Mouse (Mus musculus) lung, adult 18-20 months (tissue): ENCODE measurements at regions not wholly inside any gene's neighbourhood (a gene's known extent, or its start where the extent isn't known, plus 50 kb on each side); places are given as distances from the start of the nearest gene placed in this dataset.

Experiments used
- DNase-seq, 2 experiments: peaks; one replicate each; pipeline ENCODE4 v3.0.0; 2022; ENCODE audit warnings: mixed read lengths in 2 of 2

- no peak for DNase-seq
These were observed 672.4 kb upstream of the Tbl1xr1 start for GRCm38 (mm10) chr3:21404058-21404457.

GRCm38 (mm10) chr3:21407077-21407476 is 669.4 kb upstream of the Tbl1xr1 start:
- no peak for DNase-seq

- no peak for DNase-seq
These were observed 664.4 kb upstream of the Tbl1xr1 start for GRCm38 (mm10) chr3:21412010-21412409.

- no peak for DNase-seq
These were observed 653.3 kb upstream of the Tbl1xr1 start for GRCm38 (mm10) chr3:21423139-21423538.

- DNase-seq = no peak
These were observed 649.9 kb upstream of the Tbl1xr1 start for GRCm38 (mm10) chr3:21426538-21426937.

- DNase-seq = no peak
These were observed 648.9 kb upstream of the Tbl1xr1 start for GRCm38 (mm10) chr3:21427408-21428031.

GRCm38 (mm10) chr3:21428120-21428519 is 648.3 kb upstream of the Tbl1xr1 start:
- DNase-seq = no peak

GRCm38 (mm10) chr3:21464245-21464644 is 612.2 kb upstream of the Tbl1xr1 start:
- no peak for DNase-seq

GRCm38 (mm10) chr3:21466113-21466645 is 610.3 kb upstream of the Tbl1xr1 start:
- peak in 1 of 2 experiments; percentile 11 for DNase-seq

- DNase-seq = no peak
These were observed 599.1 kb upstream of the Tbl1xr1 start for GRCm38 (mm10) chr3:21477366-21477765.

GRCm38 (mm10) chr3:21479021-21479795 is 597.2 kb upstream of the Tbl1xr1 start:
- peak; percentile 49 to 55 for DNase-seq

- no peak for DNase-seq
These were observed 596.6 kb upstream of the Tbl1xr1 start for GRCm38 (mm10) chr3:21479846-21480245.

GRCm38 (mm10) chr3:21484052-21484451 is 592.4 kb upstream of the Tbl1xr1 start:
- no peak for DNase-seq

GRCm38 (mm10) chr3:21485454-21485853 is 591.0 kb upstream of the Tbl1xr1 start:
- no peak for DNase-seq

GRCm38 (mm10) chr3:21489547-21489946 is 586.9 kb upstream of the Tbl1xr1 start:
- no peak for DNase-seq

- no peak for DNase-seq
These were observed 584.0 kb upstream of the Tbl1xr1 start for GRCm38 (mm10) chr3:21492413-21492812.

- DNase-seq = no peak
These were observed 583.1 kb upstream of the Tbl1xr1 start for GRCm38 (mm10) chr3:21493384-21493783.

- no peak for DNase-seq
These were observed 581.5 kb upstream of the Tbl1xr1 start for GRCm38 (mm10) chr3:21494904-21495303.

GRCm38 (mm10) chr3:21495651-21496050 is 580.8 kb upstream of the Tbl1xr1 start:
- DNase-seq = no peak

GRCm38 (mm10) chr3:21496166-21496565 is 580.3 kb upstream of the Tbl1xr1 start:
- no peak for DNase-seq

- no peak for DNase-seq
These were observed 579.4 kb upstream of the Tbl1xr1 start for GRCm38 (mm10) chr3:21497011-21497410.

- DNase-seq = no peak
These were observed 568.8 kb upstream of the Tbl1xr1 start for GRCm38 (mm10) chr3:21507655-21508054.

GRCm38 (mm10) chr3:21512081-21512480 is 564.4 kb upstream of the Tbl1xr1 start:
- DNase-seq = no peak

GRCm38 (mm10) chr3:21524426-21524937 is 552.0 kb upstream of the Tbl1xr1 start:
- no peak for DNase-seq
